Mouse (Mus musculus): ENCODE results near the gene Kirrel3. TPM values are rescaled to one million over a fixed set of nuclear protein-coding genes. Genes with fewer than 3 reads are reported as not detected.

The Kirrel3 gene
- polyA plus RNA-seq, 1 experiment from 2014 or later: 50.1 TPM

GRCm38 (mm10) chr9:34520234-34520950, 34.7 kb downstream of the Kirrel3 start:
- Histone ChIP-seq H3K9me3 (no peaks in the 10 kb centered on the region), H3K4me2 (no peak overlapping the region), H3K27ac (replicated peaks) (no peak overlapping the region), H3K9ac (no peak overlapping the region), H3K36me3 (no peaks in the 10 kb centered on the region), H3K27me3 (no peaks in the 10 kb centered on the region), H3K4me1 (replicated peaks) (no peaks in the 10 kb centered on the region), H3K4me3 (no peak overlapping the region)
- WGBS: 80% methylated on average over 20 of the region's 20 CpGs
- no peak for ATAC-seq (ENCODE audit: low FRiP score, low read depth)

GRCm38 (mm10) chr9:34525695-34526094, 40.0 kb downstream of the Kirrel3 start:
- Histone ChIP-seq H3K4me3 (no peak overlapping the region), H3K27me3 (no peaks in the 10 kb centered on the region), H3K36me3 (no peaks in the 10 kb centered on the region), H3K4me1 (replicated peaks) (no peaks in the 10 kb centered on the region), H3K27ac (replicated peaks) (no peak overlapping the region), H3K9ac (no peak overlapping the region), H3K9me3 (no peaks in the 10 kb centered on the region), H3K4me2 (no peak overlapping the region)
- ATAC-seq (ENCODE audit: low FRiP score, low read depth): no peak
- 73% methylated on average over 2 of the region's 2 CpGs for WGBS

- H3K4me3 ChIP-seq: no peak overlapping the region
- WGBS: 79% methylated on average over 7 of the region's 7 CpGs
- H3K4me1 ChIP-seq (replicated peaks): peaks cover 3% of the 10 kb centered on the region; the same call in 1 of the 2 replicates
- no peak overlapping the region for H3K9ac ChIP-seq
- no peak for ATAC-seq (ENCODE audit: low FRiP score, low read depth)
- H3K27me3 ChIP-seq: no peaks in the 10 kb centered on the region
- no peaks in the 10 kb centered on the region for H3K9me3 ChIP-seq
- H3K4me2 ChIP-seq: no peak overlapping the region
- no peaks in the 10 kb centered on the region for H3K36me3 ChIP-seq
- H3K27ac ChIP-seq (replicated peaks): no peak overlapping the region
Measured at GRCm38 (mm10) chr9:34538591-34539335, 53.1 kb downstream of the Kirrel3 start.

GRCm38 (mm10) chr9:34541908-34542307, 56.2 kb downstream of the Kirrel3 start:
- Histone ChIP-seq H3K27me3 (no peaks in the 10 kb centered on the region), H3K4me1 (replicated peaks) (no peaks in the 10 kb centered on the region), H3K4me3 (no peak overlapping the region), H3K9me3 (no peaks in the 10 kb centered on the region), H3K36me3 (no peaks in the 10 kb centered on the region), H3K27ac (replicated peaks) (no peak overlapping the region), H3K9ac (no peak overlapping the region), H3K4me2 (no peak overlapping the region)
- WGBS: 54% methylated on average over 2 of the region's 2 CpGs
- peak; percentile 19; the same call in 1 of the 2 replicates for ATAC-seq (ENCODE audit: low FRiP score, low read depth)

- Histone ChIP-seq H3K27me3 (no peaks in the 10 kb centered on the region), H3K4me2 (no peak overlapping the region), H3K36me3 (no peaks in the 10 kb centered on the region), H3K9ac (no peak overlapping the region), H3K4me1 (replicated peaks) (peaks cover 55% of the 10 kb centered on the region), H3K27ac (replicated peaks) (peak overlapping the region; percentile 36), H3K9me3 (no peaks in the 10 kb centered on the region), H3K4me3 (no peak overlapping the region)
- ATAC-seq (ENCODE audit: low FRiP score, low read depth): no peak
- 15% methylated on average over 2 of the region's 2 CpGs for WGBS
Measured at GRCm38 (mm10) chr9:34555699-34556098, 70.0 kb downstream of the Kirrel3 start.

GRCm38 (mm10) chr9:34557846-34558245, 72.2 kb downstream of the Kirrel3 start:
- Histone ChIP-seq H3K4me2 (peak overlapping the region; percentile 24; the same call in 1 of the 2 replicates), H3K9me3 (no peaks in the 10 kb centered on the region), H3K4me3 (no peak overlapping the region), H3K36me3 (no peaks in the 10 kb centered on the region), H3K4me1 (replicated peaks) (peaks cover 56% of the 10 kb centered on the region), H3K27ac (replicated peaks) (peak overlapping the region; percentile 81), H3K27me3 (no peaks in the 10 kb centered on the region), H3K9ac (no peak overlapping the region)
- ATAC-seq (ENCODE audit: low FRiP score, low read depth): peak; percentile 85
- 21% methylated on average over 5 of the region's 5 CpGs for WGBS

- peaks cover 56% of the 10 kb centered on the region for H3K4me1 ChIP-seq (replicated peaks)
Measured at GRCm38 (mm10) chr9:34558291-34558899, 72.7 kb downstream of the Kirrel3 start.

GRCm38 (mm10) chr9:34559102-34559501, 73.4 kb downstream of the Kirrel3 start:
- no peaks in the 10 kb centered on the region for H3K27me3 ChIP-seq
- peaks cover 56% of the 10 kb centered on the region for H3K4me1 ChIP-seq (replicated peaks)
- WGBS: 84% methylated on average over 9 of the region's 9 CpGs
- no peak overlapping the region for H3K4me2 ChIP-seq
- H3K9me3 ChIP-seq: no peaks in the 10 kb centered on the region
- no peak for ATAC-seq (ENCODE audit: low FRiP score, low read depth)
- H3K27ac ChIP-seq (replicated peaks): peak overlapping the region; percentile 81
- H3K4me3 ChIP-seq: no peak overlapping the region
- H3K9ac ChIP-seq: no peak overlapping the region
- H3K36me3 ChIP-seq: no peaks in the 10 kb centered on the region

More at GRCm38 (mm10) chr9:34558291-34558899, 72.7 kb downstream of the Kirrel3 start:
- no peak overlapping the region for H3K9ac ChIP-seq
- no peaks in the 10 kb centered on the region for H3K27me3 ChIP-seq
- H3K4me3 ChIP-seq: no peak overlapping the region
- H3K36me3 ChIP-seq: no peaks in the 10 kb centered on the region
- H3K27ac ChIP-seq (replicated peaks): peak overlapping the region; percentile 81
- no peaks in the 10 kb centered on the region for H3K9me3 ChIP-seq
- 23% methylated on average over 8 of the region's 8 CpGs for WGBS
- peak; percentile 80 for ATAC-seq (ENCODE audit: low FRiP score, low read depth)
- peak overlapping the region; percentile 24; the same call in 1 of the 2 replicates for H3K4me2 ChIP-seq

- Histone ChIP-seq H3K4me2 (no peak overlapping the region), H3K4me3 (no peak overlapping the region), H3K9ac (no peak overlapping the region), H3K27me3 (no peaks in the 10 kb centered on the region), H3K9me3 (no peaks in the 10 kb centered on the region), H3K36me3 (no peaks in the 10 kb centered on the region), H3K4me1 (replicated peaks) (peaks cover 41% of the 10 kb centered on the region), H3K27ac (replicated peaks) (no peak overlapping the region)
- WGBS: 42% methylated on average over 1 of the region's 1 CpGs
- ATAC-seq (ENCODE audit: low FRiP score, low read depth): no peak
Measured at GRCm38 (mm10) chr9:34561281-34561680, 75.6 kb downstream of the Kirrel3 start.

GRCm38 (mm10) chr9:34562437-34563000, 76.8 kb downstream of the Kirrel3 start:
- WGBS: 75% methylated on average over 9 of the region's 9 CpGs
- H3K4me2 ChIP-seq: no peak overlapping the region
- peaks cover 33% of the 10 kb centered on the region for H3K4me1 ChIP-seq (replicated peaks)
- H3K27me3 ChIP-seq: no peaks in the 10 kb centered on the region
- no peak overlapping the region for H3K27ac ChIP-seq (replicated peaks)
- H3K4me3 ChIP-seq: no peak overlapping the region
- H3K9me3 ChIP-seq: no peaks in the 10 kb centered on the region
- no peaks in the 10 kb centered on the region for H3K36me3 ChIP-seq
- H3K9ac ChIP-seq: no peak overlapping the region
- no peak for ATAC-seq (ENCODE audit: low FRiP score, low read depth)

GRCm38 (mm10) chr9:34573906-34574305, 88.2 kb downstream of the Kirrel3 start:
- Histone ChIP-seq H3K4me3 (no peak overlapping the region), H3K27me3 (no peaks in the 10 kb centered on the region)

GRCm38 (mm10) chr9:34574611-34575010, 88.9 kb downstream of the Kirrel3 start:
- no peak for ATAC-seq (ENCODE audit: low FRiP score, low read depth)
- H3K9me3 ChIP-seq: no peaks in the 10 kb centered on the region
- no peak overlapping the region for H3K4me3 ChIP-seq
- no peaks in the 10 kb centered on the region for H3K4me1 ChIP-seq (replicated peaks)
- H3K27me3 ChIP-seq: no peaks in the 10 kb centered on the region
- H3K4me2 ChIP-seq: no peak overlapping the region
- no peak overlapping the region for H3K27ac ChIP-seq (replicated peaks)
- no peaks in the 10 kb centered on the region for H3K36me3 ChIP-seq
- WGBS: 80% methylated on average over 6 of the region's 6 CpGs
- H3K9ac ChIP-seq: no peak overlapping the region

More at GRCm38 (mm10) chr9:34573906-34574305, 88.2 kb downstream of the Kirrel3 start:
- H3K36me3 ChIP-seq: no peaks in the 10 kb centered on the region
- H3K4me2 ChIP-seq: no peak overlapping the region
- ATAC-seq (ENCODE audit: low FRiP score, low read depth): no peak
- no peaks in the 10 kb centered on the region for H3K4me1 ChIP-seq (replicated peaks)
- H3K27ac ChIP-seq (replicated peaks): no peak overlapping the region
- no peak overlapping the region for H3K9ac ChIP-seq
- H3K9me3 ChIP-seq: no peaks in the 10 kb centered on the region
- WGBS: 87% methylated on average over 4 of the region's 4 CpGs
